Mouse (Mus musculus): ENCODE data around the gene Alpl. TPM values are rescaled to one million over a fixed set of nuclear protein-coding genes. Genes with fewer than 3 reads are reported as not detected.

Alpl gene
- polyA plus RNA-seq, 1 experiment from 2014 or later, result 15.5 TPM

- H3K36me3 ChIP-seq (ENCODE audit: control insufficient read depth, insufficient read depth), result no peaks in the 10 kb centered on the region
- H3K4me1 ChIP-seq (ENCODE audit: control insufficient read depth, low read depth, low read length), result no peaks in the 10 kb centered on the region; the same call in none of the 2 replicates
- no peak overlapping the region for H3K9ac ChIP-seq (ENCODE audit: low read depth, low read length)
- no peak overlapping the region for H3K4me3 ChIP-seq (ENCODE audit: low read depth, low read length)
- ATAC-seq (ENCODE audit: low read depth), result no peak
- WGBS (ENCODE audit: insufficient replicate concordance), result 69% methylated on average over 17 of the region's 17 CpGs
- no peaks in the 10 kb centered on the region for H3K27me3 ChIP-seq (ENCODE audit: control insufficient read depth, insufficient read depth, low read depth, low read length)
- H3K9me3 ChIP-seq (replicated peaks; ENCODE audit: control insufficient read depth, low read length), result no peaks in the 10 kb centered on the region
- no peak overlapping the region for H3K27ac ChIP-seq (ENCODE audit: low read length)
- no peak overlapping the region for H3K4me2 ChIP-seq (ENCODE audit: low read depth, low read length)
These were observed 17.6 kb downstream of the Alpl start for GRCm38 (mm10) chr4:137778397-137779184.

- H3K4me1 ChIP-seq (ENCODE audit: control insufficient read depth, low read depth, low read length), result no peaks in the 10 kb centered on the region; the same call in none of the 2 replicates
- ATAC-seq (ENCODE audit: low read depth), result no peak
- no peak overlapping the region for H3K27ac ChIP-seq (ENCODE audit: low read length)
- 68% methylated on average over 4 of the region's 4 CpGs for WGBS (ENCODE audit: insufficient replicate concordance)
- no peaks in the 10 kb centered on the region for H3K36me3 ChIP-seq (ENCODE audit: control insufficient read depth, insufficient read depth)
- H3K4me3 ChIP-seq (ENCODE audit: low read depth, low read length), result no peak overlapping the region
- no peaks in the 10 kb centered on the region for H3K9me3 ChIP-seq (replicated peaks; ENCODE audit: control insufficient read depth, low read length)
- no peak overlapping the region for H3K9ac ChIP-seq (ENCODE audit: low read depth, low read length)
- no peaks in the 10 kb centered on the region for H3K27me3 ChIP-seq (ENCODE audit: control insufficient read depth, insufficient read depth, low read depth, low read length)
- no peak overlapping the region for H3K4me2 ChIP-seq (ENCODE audit: low read depth, low read length)
These were observed 18.3 kb downstream of the Alpl start for GRCm38 (mm10) chr4:137777866-137778265.

- WGBS (ENCODE audit: insufficient replicate concordance), result 61% methylated on average over 6 of the region's 6 CpGs
- peak; percentile 56 for ATAC-seq (ENCODE audit: low read depth)
- H3K4me2 ChIP-seq (ENCODE audit: low read depth, low read length), result no peak overlapping the region
- H3K27me3 ChIP-seq (ENCODE audit: control insufficient read depth, insufficient read depth, low read depth, low read length), result no peaks in the 10 kb centered on the region; the same call in 1 of the 2 replicates
- H3K9ac ChIP-seq (ENCODE audit: low read depth, low read length), result 0 out of 2 replicates have a peak overlapping the region, but pooled peaks have one; percentile 6
- no peaks in the 10 kb centered on the region for H3K9me3 ChIP-seq (replicated peaks; ENCODE audit: control insufficient read depth, low read length)
- H3K27ac ChIP-seq (ENCODE audit: low read length), result peak overlapping the region; percentile 77
- H3K4me1 ChIP-seq (ENCODE audit: control insufficient read depth, low read depth, low read length), result no peaks in the 10 kb centered on the region; the same call in none of the 2 replicates
- H3K36me3 ChIP-seq (ENCODE audit: control insufficient read depth, insufficient read depth), result no peaks in the 10 kb centered on the region
- no peak overlapping the region for H3K4me3 ChIP-seq (ENCODE audit: low read depth, low read length)
These were observed 21.7 kb downstream of the Alpl start for GRCm38 (mm10) chr4:137774505-137774904.

- ATAC-seq (ENCODE audit: low read depth), result no peak
- Histone ChIP-seq H3K9ac (ENCODE audit: low read depth, low read length) (no peak overlapping the region), H3K27ac (ENCODE audit: low read length) (peak overlapping the region; percentile 77), H3K27me3 (ENCODE audit: control insufficient read depth, insufficient read depth, low read depth, low read length) (peaks cover under 1% of the 10 kb centered on the region; the same call in 1 of the 2 replicates), H3K4me2 (ENCODE audit: low read depth, low read length) (no peak overlapping the region), H3K4me3 (ENCODE audit: low read depth, low read length) (no peak overlapping the region), H3K4me1 (ENCODE audit: control insufficient read depth, low read depth, low read length) (no peaks in the 10 kb centered on the region; the same call in none of the 2 replicates), H3K9me3 (replicated peaks; ENCODE audit: control insufficient read depth, low read length) (no peaks in the 10 kb centered on the region), H3K36me3 (ENCODE audit: control insufficient read depth, insufficient read depth) (no peaks in the 10 kb centered on the region)
- WGBS (ENCODE audit: insufficient replicate concordance), result 59% methylated on average over 5 of the region's 5 CpGs
These were observed 22.2 kb downstream of the Alpl start for GRCm38 (mm10) chr4:137774013-137774412.

GRCm38 (mm10) chr4:137773369-137773899, 22.8 kb downstream of the Alpl start:
- peak; percentile 65 for ATAC-seq (ENCODE audit: low read depth)
- Histone ChIP-seq H3K9ac (ENCODE audit: low read depth, low read length) (peak overlapping the region; percentile 4; the same call in 1 of the 2 replicates), H3K27me3 (ENCODE audit: control insufficient read depth, insufficient read depth, low read depth, low read length) (peaks cover 3% of the 10 kb centered on the region; the same call in 1 of the 2 replicates), H3K27ac (ENCODE audit: low read length) (peak overlapping the region; percentile 77), H3K9me3 (replicated peaks; ENCODE audit: control insufficient read depth, low read length) (no peaks in the 10 kb centered on the region), H3K4me3 (ENCODE audit: low read depth, low read length) (no peak overlapping the region), H3K4me1 (ENCODE audit: control insufficient read depth, low read depth, low read length) (no peaks in the 10 kb centered on the region; the same call in none of the 2 replicates), H3K36me3 (ENCODE audit: control insufficient read depth, insufficient read depth) (no peaks in the 10 kb centered on the region), H3K4me2 (ENCODE audit: low read depth, low read length) (no peak overlapping the region)
- 32% methylated on average over 2 of the region's 2 CpGs for WGBS (ENCODE audit: insufficient replicate concordance)

GRCm38 (mm10) chr4:137772438-137773056, 23.6 kb downstream of the Alpl start:
- Histone ChIP-seq H3K4me2 (ENCODE audit: low read depth, low read length) (no peak overlapping the region), H3K9me3 (replicated peaks; ENCODE audit: control insufficient read depth, low read length) (no peaks in the 10 kb centered on the region), H3K27me3 (ENCODE audit: control insufficient read depth, insufficient read depth, low read depth, low read length) (peaks cover 3% of the 10 kb centered on the region; the same call in 1 of the 2 replicates), H3K9ac (ENCODE audit: low read depth, low read length) (no peak overlapping the region), H3K36me3 (ENCODE audit: control insufficient read depth, insufficient read depth) (no peaks in the 10 kb centered on the region), H3K27ac (ENCODE audit: low read length) (peak overlapping the region; percentile 77), H3K4me1 (ENCODE audit: control insufficient read depth, low read depth, low read length) (no peaks in the 10 kb centered on the region; the same call in none of the 2 replicates), H3K4me3 (ENCODE audit: low read depth, low read length) (no peak overlapping the region)
- ATAC-seq (ENCODE audit: low read depth), result peak; percentile 40
- 58% methylated on average over 16 of the region's 16 CpGs for WGBS (ENCODE audit: insufficient replicate concordance)

GRCm38 (mm10) chr4:137771749-137772148, 24.4 kb downstream of the Alpl start:
- no peaks in the 10 kb centered on the region for H3K9me3 ChIP-seq (replicated peaks; ENCODE audit: control insufficient read depth, low read length)
- peaks cover 3% of the 10 kb centered on the region; the same call in 1 of the 2 replicates for H3K27me3 ChIP-seq (ENCODE audit: control insufficient read depth, insufficient read depth, low read depth, low read length)
- no peak overlapping the region for H3K9ac ChIP-seq (ENCODE audit: low read depth, low read length)
- no peak for ATAC-seq (ENCODE audit: low read depth)
- no peak overlapping the region for H3K4me2 ChIP-seq (ENCODE audit: low read depth, low read length)
- no peaks in the 10 kb centered on the region for H3K36me3 ChIP-seq (ENCODE audit: control insufficient read depth, insufficient read depth)
- WGBS (ENCODE audit: insufficient replicate concordance), result 35% methylated on average over 3 of the region's 3 CpGs
- H3K27ac ChIP-seq (ENCODE audit: low read length), result no peak overlapping the region
- no peak overlapping the region for H3K4me3 ChIP-seq (ENCODE audit: low read depth, low read length)
- no peaks in the 10 kb centered on the region; the same call in none of the 2 replicates for H3K4me1 ChIP-seq (ENCODE audit: control insufficient read depth, low read depth, low read length)

GRCm38 (mm10) chr4:137770901-137771612, 25.1 kb downstream of the Alpl start:
- Histone ChIP-seq H3K9ac (ENCODE audit: low read depth, low read length) (no peak overlapping the region), H3K27me3 (ENCODE audit: control insufficient read depth, insufficient read depth, low read depth, low read length) (peaks cover 3% of the 10 kb centered on the region; the same call in 1 of the 2 replicates)
- ATAC-seq (ENCODE audit: low read depth), result no peak

More at GRCm38 (mm10) chr4:137770901-137771612, 25.1 kb downstream of the Alpl start:
- no peak overlapping the region for H3K4me2 ChIP-seq (ENCODE audit: low read depth, low read length)
- H3K36me3 ChIP-seq (ENCODE audit: control insufficient read depth, insufficient read depth), result no peaks in the 10 kb centered on the region
- peaks cover 3% of the 10 kb centered on the region for H3K4me1 ChIP-seq (ENCODE audit: control insufficient read depth, low read depth, low read length)
- H3K4me3 ChIP-seq (ENCODE audit: low read depth, low read length), result no peak overlapping the region
- WGBS (ENCODE audit: insufficient replicate concordance), result 68% methylated on average over 14 of the region's 14 CpGs
- no peak overlapping the region for H3K27ac ChIP-seq (ENCODE audit: low read length)
- H3K9me3 ChIP-seq (replicated peaks; ENCODE audit: control insufficient read depth, low read length), result no peaks in the 10 kb centered on the region

Measured in liver, embryonic 16.5 days (tissue).